Mouse (Mus musculus): ENCODE data around the gene Gnl2.

GRCm38 (mm10) chr4:124970677-124971076, 45.7 kb upstream of the Gnl2 start:
- TF ChIP-seq HCFC1 (IDR thresholded peaks at IDR 0.05; ENCODE audit: borderline replicate concordance, insufficient read depth, low read length) (no peak), CHD2 (IDR thresholded peaks at IDR 0.05; ENCODE audit: low read depth, low read length) (no peak)
